Mouse (Mus musculus): ENCODE measurements around the gene Myzap.

Myzap gene

GRCm38 (mm10) chr9:71599861-71600260 is 7.7 kb upstream of the Myzap start:
- no peak for DNase-seq (ENCODE audit: low spot score)

- no peak for DNase-seq (ENCODE audit: low spot score)
Observed at GRCm38 (mm10) chr9:71596888-71597287, 4.7 kb upstream of the Myzap start.

GRCm38 (mm10) chr9:71592577-71593285 is 571 bp upstream of the Myzap start:
- DNase-seq (ENCODE audit: low spot score), result peak; percentile 22

- no peak for DNase-seq (ENCODE audit: low spot score)
Observed at GRCm38 (mm10) chr9:71591106-71591505, 1.1 kb downstream of the Myzap start.

- DNase-seq (ENCODE audit: low spot score), result no peak
Observed at GRCm38 (mm10) chr9:71589771-71590170, 2.4 kb downstream of the Myzap start.

- DNase-seq (ENCODE audit: low spot score), result no peak
Observed at GRCm38 (mm10) chr9:71588930-71589592, 3.1 kb downstream of the Myzap start.

GRCm38 (mm10) chr9:71586408-71586807 is 5.8 kb downstream of the Myzap start:
- peak; percentile 82 for DNase-seq (ENCODE audit: low spot score)

GRCm38 (mm10) chr9:71582771-71583170 is 9.4 kb downstream of the Myzap start:
- DNase-seq (ENCODE audit: low spot score), result no peak

- no peak for DNase-seq (ENCODE audit: low spot score)
Observed at GRCm38 (mm10) chr9:71578896-71579564, 13.1 kb downstream of the Myzap start.

GRCm38 (mm10) chr9:71574440-71574839 is 17.7 kb downstream of the Myzap start:
- no peak for DNase-seq (ENCODE audit: low spot score)

GRCm38 (mm10) chr9:71573771-71574340 is 18.3 kb downstream of the Myzap start:
- DNase-seq (ENCODE audit: low spot score), result peak; percentile 60

- peak; percentile 71 for DNase-seq (ENCODE audit: low spot score)
Observed at GRCm38 (mm10) chr9:71571150-71571633, 21.0 kb downstream of the Myzap start.

GRCm38 (mm10) chr9:71570170-71570569 is 22.0 kb downstream of the Myzap start:
- DNase-seq (ENCODE audit: low spot score), result no peak

- DNase-seq (ENCODE audit: low spot score), result no peak
Observed at GRCm38 (mm10) chr9:71568323-71568942, 23.7 kb downstream of the Myzap start.

- DNase-seq (ENCODE audit: low spot score), result no peak
Observed at GRCm38 (mm10) chr9:71567391-71567790, 24.8 kb downstream of the Myzap start.

GRCm38 (mm10) chr9:71566763-71567162 is 25.4 kb downstream of the Myzap start:
- DNase-seq (ENCODE audit: low spot score), result peak; percentile 67

GRCm38 (mm10) chr9:71557737-71558136 is 34.4 kb downstream of the Myzap start:
- DNase-seq (ENCODE audit: low spot score), result peak; percentile 68

- DNase-seq (ENCODE audit: low spot score), result no peak
Observed at GRCm38 (mm10) chr9:71554001-71554400, 38.2 kb downstream of the Myzap start.

GRCm38 (mm10) chr9:71550176-71550575 is 42.0 kb downstream of the Myzap start:
- no peak for DNase-seq (ENCODE audit: low spot score)

- DNase-seq (ENCODE audit: low spot score), result no peak
Observed at GRCm38 (mm10) chr9:71547704-71548275, 44.4 kb downstream of the Myzap start.

- DNase-seq (ENCODE audit: low spot score), result no peak
Observed at GRCm38 (mm10) chr9:71544831-71545230, 47.3 kb downstream of the Myzap start.

All from urinary bladder, postnatal 14 days (tissue).